Mouse (Mus musculus) frontal cortex, postnatal 10 days (tissue): ENCODE results near the gene Exoc4.
A peak's percentile ranks its signal among the peaks of the same experiment; 100 is the strongest.

Experiments used
- DNase-seq, 2 experiments: peaks; one replicate each; pipeline ENCODE4 v3.0.0; 2022; ENCODE audit warnings: low spot score in 2 of 2, mixed read lengths in 1 of 2

Gene Exoc4

GRCm38 (mm10) chr6:33865752-33866151, 616.9 kb downstream of the Exoc4 start:
- DNase-seq = no peak

- DNase-seq = no peak
These were observed 618.2 kb downstream of the Exoc4 start for GRCm38 (mm10) chr6:33866901-33867580.

GRCm38 (mm10) chr6:33869251-33869650, 620.4 kb downstream of the Exoc4 start:
- DNase-seq = no peak

GRCm38 (mm10) chr6:33870468-33871142, 621.7 kb downstream of the Exoc4 start:
- DNase-seq = no peak

- no peak for DNase-seq
These were observed 622.4 kb downstream of the Exoc4 start for GRCm38 (mm10) chr6:33871286-33871685.

GRCm38 (mm10) chr6:33872192-33872591, 623.3 kb downstream of the Exoc4 start:
- DNase-seq = no peak

GRCm38 (mm10) chr6:33873000-33873399, 624.1 kb downstream of the Exoc4 start:
- no peak for DNase-seq

GRCm38 (mm10) chr6:33874291-33875014, 625.6 kb downstream of the Exoc4 start:
- no peak for DNase-seq

GRCm38 (mm10) chr6:33884141-33884683, 635.3 kb downstream of the Exoc4 start:
- no peak for DNase-seq

GRCm38 (mm10) chr6:33886941-33887340, 638.1 kb downstream of the Exoc4 start:
- no peak for DNase-seq

- no peak for DNase-seq
These were observed 642.0 kb downstream of the Exoc4 start for GRCm38 (mm10) chr6:33890926-33891325.

- DNase-seq = no peak
These were observed 643.3 kb downstream of the Exoc4 start for GRCm38 (mm10) chr6:33892142-33892541.

- DNase-seq = no peak
These were observed 651.1 kb downstream of the Exoc4 start for GRCm38 (mm10) chr6:33899973-33900372.

- no peak for DNase-seq
These were observed 651.7 kb downstream of the Exoc4 start for GRCm38 (mm10) chr6:33900615-33901014.

GRCm38 (mm10) chr6:33905099-33905498, 656.2 kb downstream of the Exoc4 start:
- DNase-seq = no peak

- DNase-seq = no peak
These were observed 661.8 kb downstream of the Exoc4 start for GRCm38 (mm10) chr6:33910671-33911070.

GRCm38 (mm10) chr6:33913072-33913471, 664.2 kb downstream of the Exoc4 start:
- no peak for DNase-seq

GRCm38 (mm10) chr6:33913486-33913885, 664.6 kb downstream of the Exoc4 start:
- DNase-seq = no peak

- no peak for DNase-seq
These were observed 665.1 kb downstream of the Exoc4 start for GRCm38 (mm10) chr6:33913964-33914363.

- no peak for DNase-seq
These were observed 674.7 kb downstream of the Exoc4 start for GRCm38 (mm10) chr6:33923571-33923970.

- DNase-seq = no peak
These were observed 676.0 kb downstream of the Exoc4 start for GRCm38 (mm10) chr6:33924888-33925287.

- DNase-seq = peak; percentile 46 to 80
These were observed 680.6 kb downstream of the Exoc4 start for GRCm38 (mm10) chr6:33929342-33930086.
